Mouse (Mus musculus) bone marrow, adult 2 months (tissue): ENCODE measurements around the gene Tcf19. TPM values are rescaled to one million over a fixed set of nuclear protein-coding genes. Genes with fewer than 3 reads are reported as not detected.

Source experiments
- H3K27ac ChIP-seq: fragments of 200-500 bp; 2 replicates; pipeline ENCODE4 v1.5.1; 2012; ENCODE audit warnings: low read depth, mild to moderate bottlenecking, control low read depth, inconsistent platforms, low read length; ENCODE audit not compliant: control insufficient read depth, poor library complexity, insufficient read depth
- H3K4me1 ChIP-seq: fragments of 200-500 bp; 2 replicates; pipeline ENCODE4 v1.6.1; 2011; ENCODE audit warnings: low read length; ENCODE audit not compliant: control insufficient read depth, insufficient read depth
- H3K4me3 ChIP-seq: fragments of 200-500 bp; replicated peaks from 2 replicates; pipeline ENCODE3; 2011; ENCODE audit warnings: mild to moderate bottlenecking, low read depth, low read length, control low read depth; ENCODE audit not compliant: control insufficient read depth
- CTCF ChIP-seq: fragments of 200-500 bp; IDR thresholded peaks from 2 replicates; pipeline ENCODE4 v1.5.1; 2011; ENCODE audit warnings: low read length, control low read depth; ENCODE audit not compliant: control insufficient read depth, insufficient read depth
- POLR2A ChIP-seq: fragments of 200-500 bp; IDR thresholded peaks from 2 replicates; pipeline ENCODE4 v1.6.1; 2011; ENCODE audit warnings: low read depth, mild to moderate bottlenecking, control low read depth, low read length, borderline replicate concordance; ENCODE audit not compliant: control insufficient read depth
- WGBS: fragments of 180-500 bp; shearing (Covaris S2); methylation state at CpG from one replicate; pipeline ENCODE4 v1.1.7; 2018; 5-methylcytosine and 5-hydroxymethylcytosine counted together
- polyA plus RNA-seq: library from polyadenylated mRNA; stranded (reverse); fragments of >200 nt; gene quantifications from 2 replicates; pipeline ENCODE4 v1.2.4, GENCODE M21; 2011; ENCODE audit warnings: low replicate concordance; ENCODE audit not compliant: missing spikeins, insufficient read depth, insufficient read length

The Tcf19 gene
- polyA plus RNA-seq, 1 experiment, result 41.7 TPM

DNA sequence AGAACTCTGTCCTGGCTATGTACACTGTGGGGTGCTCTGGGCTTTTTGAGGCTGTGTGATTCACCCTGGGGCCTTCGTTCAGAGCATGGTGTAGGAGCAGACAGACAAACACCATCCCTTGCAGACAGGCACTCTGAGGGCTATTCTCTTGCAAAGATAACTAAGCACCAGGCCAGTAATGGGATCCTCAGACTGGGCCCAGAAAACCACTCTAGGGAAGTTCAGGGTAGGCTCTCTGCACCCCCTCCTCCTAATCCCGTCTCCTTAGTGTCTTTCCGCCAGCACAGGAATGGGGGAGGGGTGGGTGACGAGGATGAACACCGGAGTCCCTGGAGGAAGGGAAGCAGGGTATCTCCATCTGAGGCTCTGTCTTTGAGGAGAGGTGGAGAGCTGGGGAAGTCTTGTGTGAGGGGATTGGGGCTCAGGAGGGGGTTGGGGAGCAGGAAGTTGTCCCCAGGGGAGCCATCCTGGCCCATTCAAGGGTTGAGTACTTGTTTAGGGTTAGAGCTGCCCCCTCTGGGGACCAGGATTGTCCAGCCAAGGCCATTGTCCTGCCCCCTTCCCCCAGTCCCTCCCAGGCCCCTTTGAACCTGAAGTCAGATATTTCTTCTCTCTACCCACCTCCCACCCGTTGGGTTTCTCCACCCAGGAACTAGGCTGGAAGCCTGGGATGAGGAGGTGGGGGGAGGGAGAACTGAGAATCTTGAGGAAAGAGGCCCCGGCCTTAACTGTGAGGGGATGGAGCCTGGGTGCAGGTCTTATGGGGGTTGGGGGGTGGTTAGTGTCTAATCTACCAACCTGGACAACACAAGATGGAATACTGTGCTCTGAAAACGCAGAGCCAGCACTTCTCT, 11.8 kb downstream of the Tcf19 start:
- TF ChIP-seq CTCF (no peak), POLR2A (no peak)
- no peak overlapping the region for H3K27ac ChIP-seq
- H3K4me1 ChIP-seq, result no peaks in the 10 kb centered on the region
- WGBS, result 45% methylated on average over 8 of the region's 8 CpGs
- no peak overlapping the region for H3K4me3 ChIP-seq

- TF ChIP-seq POLR2A, result no peak
- no peak for TF ChIP-seq CTCF
- Histone ChIP-seq H3K27ac (no peak overlapping the region), H3K4me3 (no peak overlapping the region), H3K4me1 (no peaks in the 10 kb centered on the region)
- WGBS, result 33% methylated on average over 5 of the region's 5 CpGs
These were observed 12.8 kb downstream of the Tcf19 start for GRCm38 (mm10) chr17:35503849-35504248.

GRCm38 (mm10) chr17:35502762-35503161, 13.9 kb downstream of the Tcf19 start:
- H3K4me1 ChIP-seq, result no peaks in the 10 kb centered on the region
- no peak for TF ChIP-seq POLR2A
- no peak for TF ChIP-seq CTCF

DNA sequence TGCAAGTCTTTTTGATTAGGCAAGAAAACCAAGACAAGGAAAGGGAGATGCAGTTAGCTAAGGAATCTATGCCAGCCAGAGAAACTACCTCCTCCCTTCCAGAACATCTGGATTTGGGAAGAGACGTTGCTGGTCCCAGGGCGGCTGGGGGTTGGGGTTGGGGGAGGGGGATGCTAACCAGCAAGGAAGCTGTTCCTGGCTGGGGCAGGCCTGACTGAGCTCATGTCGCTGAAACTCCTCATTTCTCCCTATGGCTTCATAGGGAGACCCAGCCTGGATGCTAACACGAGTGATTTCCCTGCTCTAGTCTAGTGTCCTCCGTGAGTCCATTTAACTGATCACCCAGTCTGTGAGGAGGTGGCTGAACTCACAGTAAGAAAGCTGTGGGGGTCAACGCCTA, 14.4 kb downstream of the Tcf19 start:
- Histone ChIP-seq H3K4me1 (no peaks in the 10 kb centered on the region), H3K27ac (no peak overlapping the region), H3K4me3 (no peak overlapping the region)
- no peak for TF ChIP-seq CTCF
- no peak for TF ChIP-seq POLR2A
- WGBS, result 20% methylated on average over 6 of the region's 6 CpGs

More at GRCm38 (mm10) chr17:35502762-35503161, 13.9 kb downstream of the Tcf19 start:
- Histone ChIP-seq H3K27ac (no peak overlapping the region), H3K4me3 (no peak overlapping the region)
- 51% methylated on average over 5 of the region's 5 CpGs for WGBS

GRCm38 (mm10) chr17:35497124-35497523, 19.5 kb downstream of the Tcf19 start:
- Histone ChIP-seq H3K4me1 (no peaks in the 10 kb centered on the region), H3K4me3 (no peak overlapping the region), H3K27ac (no peak overlapping the region)
- no peak for TF ChIP-seq CTCF
- TF ChIP-seq POLR2A, result no peak
- 79% methylated on average over 7 of the region's 7 CpGs for WGBS

DNA sequence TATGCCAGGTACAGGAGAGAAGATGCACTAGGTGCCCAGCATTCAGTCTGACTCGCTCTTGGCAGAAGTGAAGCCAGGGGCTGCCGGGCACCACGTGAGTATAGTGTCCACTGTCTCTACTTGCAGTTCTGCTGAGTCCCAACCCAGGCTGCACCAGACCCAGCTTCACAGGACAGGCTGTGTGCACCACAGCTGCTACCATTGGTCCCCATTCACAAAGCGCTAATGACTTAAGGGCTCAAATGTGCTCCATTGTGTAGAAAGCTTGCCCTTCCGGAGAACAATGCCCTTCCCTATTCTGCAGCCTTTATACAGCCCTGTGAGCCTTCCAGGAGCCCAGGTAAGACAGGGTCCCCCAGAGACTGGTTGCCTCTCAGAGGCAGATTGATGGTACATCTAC, 26.3 kb downstream of the Tcf19 start:
- H3K4me3 ChIP-seq, result no peak overlapping the region
- H3K4me1 ChIP-seq, result no peaks in the 10 kb centered on the region
- WGBS, result 59% methylated on average over 5 of the region's 5 CpGs
- no peak overlapping the region for H3K27ac ChIP-seq
- no peak for TF ChIP-seq POLR2A
- no peak for TF ChIP-seq CTCF

DNA sequence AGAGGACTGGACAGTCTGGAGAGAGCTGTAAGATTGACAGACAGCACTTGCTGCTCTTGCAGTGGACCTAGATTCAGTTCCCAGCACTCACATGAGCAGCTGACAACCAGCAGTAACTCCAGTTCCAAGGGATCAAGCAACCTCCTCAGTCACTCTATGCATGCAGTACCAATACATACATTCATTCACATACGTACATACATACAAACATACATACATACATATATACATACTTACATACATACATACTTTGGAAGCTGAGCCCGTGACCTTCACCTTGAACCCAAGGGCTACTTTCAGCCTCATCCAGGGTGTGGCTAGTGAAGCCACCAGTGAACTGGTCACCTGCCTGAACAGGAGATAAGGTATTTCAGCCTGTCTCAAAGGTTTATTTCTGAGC, 28.6 kb downstream of the Tcf19 start:
- WGBS, result 85% methylated on average over 2 of the region's 2 CpGs
- no peak overlapping the region for H3K4me3 ChIP-seq
- H3K4me1 ChIP-seq, result no peaks in the 10 kb centered on the region; the same call in 1 of the 2 replicates
- TF ChIP-seq POLR2A (no peak), CTCF (no peak)
- no peak overlapping the region for H3K27ac ChIP-seq

GRCm38 (mm10) chr17:35486726-35487125, 29.9 kb downstream of the Tcf19 start:
- Histone ChIP-seq H3K4me1 (no peaks in the 10 kb centered on the region; the same call in 1 of the 2 replicates), H3K4me3 (no peak overlapping the region), H3K27ac (no peak overlapping the region)
- WGBS, result 46% methylated on average over 10 of the region's 10 CpGs
- TF ChIP-seq CTCF (no peak), POLR2A (no peak)
